In genomic region chr10:111503716-111504115, GRCm38 (mm10) we compare ENCODE assay signal across 15 mouse cellular contexts. TPM values are rescaled to one million over a fixed set of nuclear protein-coding genes. Genes with fewer than 3 reads are reported as not detected.
DNase-seq lines count a peak whose midpoint lies in the region; ATAC-seq and TF ChIP-seq lines count a peak whose summit lies in the region.
"Had no signal": no experiment of that assay in that cellular context is flagged by ENCODE, and none has a peak within 500 bp of the region (broad histone marks: within the 10 kb centered on the region; RNA-seq: fewer than 3 reads in every experiment).

No protein-coding gene starts in this region.

- intact Hi-C loops in heart, postnatal 36 days (cut with DNase I), result loop anchor here (1.0 to 5.0 kb wide), 3 partner anchors 134 to 454 kb away; no protein-coding TSS in a partner anchor

- H3K36me3 ChIP-seq in heart, embryonic 13.5 days, result 0 out of 2 replicates have a peak, but pooled peaks cover 4% of the 10 kb centered on the region
- H3K36me3 ChIP-seq in limb, embryonic 15.5 days, result no peaks in the 10 kb centered on the region
- peaks cover 7% of the 10 kb centered on the region for H3K36me3 ChIP-seq in limb, embryonic 10.5 days
- H3K36me3 ChIP-seq in intestine, postnatal 0 days (ENCODE audit: control insufficient read depth, insufficient read depth), result no peaks in the 10 kb centered on the region
- H3K36me3 ChIP-seq: embryonic facial prominence, embryonic 15.5 days; neural tube, embryonic 15.5 days had no signal

- no peak for ATAC-seq in heart, embryonic 13.5 days (ENCODE audit: extremely low read depth, insufficient number of reproducible peaks, low FRiP score, low TSS enrichment)
- ATAC-seq in limb, embryonic 15.5 days (ENCODE audit: insufficient number of reproducible peaks, low FRiP score, low TSS enrichment, low read depth), result no peak
- 0 out of 2 replicates have a peak, but pooled peaks have one; percentile 5 for ATAC-seq in intestine, postnatal 0 days
- no peak for ATAC-seq in cerebellum, adult (ENCODE audit: insufficient number of reproducible peaks, low FRiP score, low TSS enrichment)
- ATAC-seq: hindbrain, embryonic 16.5 days; Patski had no signal

- H3K9me3 ChIP-seq in heart, embryonic 13.5 days, result no peaks in the 10 kb centered on the region
- H3K9me3 ChIP-seq in limb, embryonic 15.5 days, result no peaks in the 10 kb centered on the region
- no peaks in the 10 kb centered on the region for H3K9me3 ChIP-seq in limb, embryonic 10.5 days (replicated peaks)
- no peaks in the 10 kb centered on the region for H3K9me3 ChIP-seq in intestine, postnatal 0 days (ENCODE audit: control insufficient read depth)
- H3K9me3 ChIP-seq: embryonic facial prominence, embryonic 15.5 days; forebrain, embryonic 12.5 days; lung, embryonic 15.5 days; midbrain, embryonic 10.5 days; neural tube, embryonic 15.5 days had no signal

- no peak for TF ChIP-seq CTCF in intestine, postnatal 0 days (IDR thresholded peaks at IDR 0.05; ENCODE audit: low read depth)

- H3K27ac ChIP-seq in heart, embryonic 13.5 days (replicated peaks), result 0 out of 2 replicates have a peak overlapping the region, but pooled peaks have one; percentile 43
- H3K27ac ChIP-seq in limb, embryonic 15.5 days, result no peak overlapping the region
- no peak overlapping the region for H3K27ac ChIP-seq in limb, embryonic 10.5 days
- no peak overlapping the region for H3K27ac ChIP-seq in intestine, postnatal 0 days (ENCODE audit: low read depth, low read length)
- H3K27ac ChIP-seq: embryonic facial prominence, embryonic 15.5 days; forebrain, embryonic 12.5 days; lung, embryonic 15.5 days; midbrain, embryonic 10.5 days; neural tube, embryonic 15.5 days had no signal

- H3K4me2 ChIP-seq in heart, embryonic 13.5 days, result peak overlapping the region; percentile 28
- H3K4me2 ChIP-seq in limb, embryonic 15.5 days, result 0 out of 2 replicates have a peak overlapping the region, but pooled peaks have one; percentile 14
- H3K4me2 ChIP-seq in intestine, postnatal 0 days (replicated peaks; ENCODE audit: low read depth), result peak overlapping the region; percentile 42
- H3K4me2 ChIP-seq: embryonic facial prominence, embryonic 15.5 days; forebrain, embryonic 12.5 days; liver, embryonic 11.5 days; lung, embryonic 15.5 days; neural tube, embryonic 15.5 days had no signal

- no peak for DNase-seq in heart, postnatal 36 days
- DNase-seq in limb, embryonic 10.5 days (ENCODE audit: low spot score), result no peak
- DNase-seq in NIH3T3 (ENCODE audit: low read depth), result peak; percentile 36

- H3K9ac ChIP-seq in heart, embryonic 13.5 days, result 0 out of 2 replicates have a peak overlapping the region, but pooled peaks have one; percentile 20
- H3K9ac ChIP-seq in limb, embryonic 15.5 days, result no peak overlapping the region
- H3K9ac ChIP-seq in intestine, postnatal 0 days (ENCODE audit: low read depth, low read length), result no peak overlapping the region
- H3K9ac ChIP-seq: embryonic facial prominence, embryonic 15.5 days; forebrain, embryonic 12.5 days; lung, embryonic 15.5 days; neural tube, embryonic 15.5 days had no signal

- H3K4me1 ChIP-seq in heart, embryonic 13.5 days, result peaks cover 36% of the 10 kb centered on the region
- H3K4me1 ChIP-seq in limb, embryonic 15.5 days, result peaks cover 21% of the 10 kb centered on the region
- H3K4me1 ChIP-seq in limb, embryonic 10.5 days, result peaks cover 42% of the 10 kb centered on the region
- H3K4me1 ChIP-seq in intestine, postnatal 0 days (replicated peaks; ENCODE audit: control insufficient read depth, insufficient read depth, low read length), result no peaks in the 10 kb centered on the region

- 18% methylated on average over 10 of the region's 10 CpGs for WGBS in heart, embryonic 13.5 days
- 14% methylated on average over 10 of the region's 10 CpGs for WGBS in limb, embryonic 15.5 days
- WGBS in limb, embryonic 10.5 days, result 34% methylated on average over 10 of the region's 10 CpGs
- 16% methylated on average over 10 of the region's 10 CpGs for WGBS in intestine, postnatal 0 days

- H3K4me3 ChIP-seq in heart, embryonic 13.5 days, result no peak overlapping the region
- H3K4me3 ChIP-seq in limb, embryonic 15.5 days, result no peak overlapping the region
- no peak overlapping the region for H3K4me3 ChIP-seq in limb, embryonic 10.5 days
- no peak overlapping the region for H3K4me3 ChIP-seq in intestine, postnatal 0 days (ENCODE audit: low read depth, low read length)
- H3K4me3 ChIP-seq: embryonic facial prominence, embryonic 15.5 days; forebrain, embryonic 12.5 days; lung, embryonic 15.5 days; midbrain, embryonic 10.5 days; neural tube, embryonic 15.5 days had no signal

- H3K27me3 ChIP-seq in heart, embryonic 13.5 days (replicated peaks), result no peaks in the 10 kb centered on the region
- no peaks in the 10 kb centered on the region for H3K27me3 ChIP-seq in limb, embryonic 15.5 days
- H3K27me3 ChIP-seq in limb, embryonic 10.5 days (ENCODE audit: low read depth, poor library complexity, severe bottlenecking), result no peaks in the 10 kb centered on the region
- no peaks in the 10 kb centered on the region for H3K27me3 ChIP-seq in intestine, postnatal 0 days (replicated peaks; ENCODE audit: control insufficient read depth, insufficient read depth, low read length)
- H3K27me3 ChIP-seq: embryonic facial prominence, embryonic 15.5 days; forebrain, embryonic 12.5 days; lung, embryonic 15.5 days; neural tube, embryonic 15.5 days; Patski had no signal

RNA-seq across cellular contexts. Expression of gene Phlda1, which starts 2.4 kb away (rescaled TPM):
- polyA plus RNA-seq in heart, embryonic 13.5 days (2015; fragmentation: Nextera tagmentation; extraction: Ambion mirVana), result 23.9 and 24.8 TPM in 2 replicates
- 10 to 100 TPM in 1 of 2 experiments, 1 to 10 TPM in 1; 9.8 to 17.3 TPM for total RNA-seq in heart, postnatal 36 days (2021)
- polyA plus RNA-seq in limb, embryonic 15.5 days (2015; fragmentation: Nextera tagmentation; extraction: Ambion mirVana), result 32.1 and 33.4 TPM in 2 replicates
- 19.8 and 20.1 TPM in 2 replicates for polyA plus RNA-seq in limb, embryonic 10.5 days (2016; fragmentation: Nextera tagmentation; extraction: Ambion mirVana)
- polyA plus RNA-seq in intestine, postnatal 0 days (2015; fragmentation: Nextera tagmentation; extraction: Ambion mirVana), result 21.0 and 21.4 TPM in 2 replicates

RNA-seq across cellular contexts. Expression of gene Nap1l1, which starts 30.7 kb away (rescaled TPM):
- polyA plus RNA-seq in heart, embryonic 13.5 days (2015; fragmentation: Nextera tagmentation; extraction: Ambion mirVana), result 135 and 143 TPM in 2 replicates
- 10 to 100 TPM; 60.7 to 74.5 TPM for total RNA-seq in heart, postnatal 36 days (2021)
- polyA plus RNA-seq in limb, embryonic 15.5 days (2015; fragmentation: Nextera tagmentation; extraction: Ambion mirVana), result 186 and 213 TPM in 2 replicates
- polyA plus RNA-seq in limb, embryonic 10.5 days (2016; fragmentation: Nextera tagmentation; extraction: Ambion mirVana), result 343 and 349 TPM in 2 replicates
- polyA plus RNA-seq in intestine, postnatal 0 days (2015; fragmentation: Nextera tagmentation; extraction: Ambion mirVana), result 62.1 and 64.2 TPM in 2 replicates
